Mouse (Mus musculus) common myeloid progenitor, adult 5-6 weeks (primary cell): Measurements from ENCODE around the gene Rassf1. TPM values are rescaled to one million over a fixed set of nuclear protein-coding genes. Genes with fewer than 3 reads are reported as not detected.

ENCODE experiments used
- ATAC-seq: replicated peaks from 2 replicates; pipeline ENCODE4 v1.8.0; 2016; ENCODE audit warnings: low read depth, mild to moderate bottlenecking, moderate TSS enrichment, inconsistent platforms; ENCODE audit not compliant: poor library complexity, severe bottlenecking
- total RNA-seq: library from RNA; stranded (forward); fragments of 200-1000, 187-1606 nt; gene quantifications from 2 replicates; pipeline ENCODE4 v1.2.3, GENCODE M21; 2017

Gene Rassf1
- total RNA-seq, 1 experiment from 2014 or later = 29.3 TPM

GRCm38 (mm10) chr9:107539940-107540339 lies 11.4 kb upstream of the Rassf1 start:
- no peak for ATAC-seq

GRCm38 (mm10) chr9:107540420-107540819 lies 10.9 kb upstream of the Rassf1 start:
- ATAC-seq = no peak

GRCm38 (mm10) chr9:107541005-107541404 lies 10.3 kb upstream of the Rassf1 start:
- no peak for ATAC-seq

DNA sequence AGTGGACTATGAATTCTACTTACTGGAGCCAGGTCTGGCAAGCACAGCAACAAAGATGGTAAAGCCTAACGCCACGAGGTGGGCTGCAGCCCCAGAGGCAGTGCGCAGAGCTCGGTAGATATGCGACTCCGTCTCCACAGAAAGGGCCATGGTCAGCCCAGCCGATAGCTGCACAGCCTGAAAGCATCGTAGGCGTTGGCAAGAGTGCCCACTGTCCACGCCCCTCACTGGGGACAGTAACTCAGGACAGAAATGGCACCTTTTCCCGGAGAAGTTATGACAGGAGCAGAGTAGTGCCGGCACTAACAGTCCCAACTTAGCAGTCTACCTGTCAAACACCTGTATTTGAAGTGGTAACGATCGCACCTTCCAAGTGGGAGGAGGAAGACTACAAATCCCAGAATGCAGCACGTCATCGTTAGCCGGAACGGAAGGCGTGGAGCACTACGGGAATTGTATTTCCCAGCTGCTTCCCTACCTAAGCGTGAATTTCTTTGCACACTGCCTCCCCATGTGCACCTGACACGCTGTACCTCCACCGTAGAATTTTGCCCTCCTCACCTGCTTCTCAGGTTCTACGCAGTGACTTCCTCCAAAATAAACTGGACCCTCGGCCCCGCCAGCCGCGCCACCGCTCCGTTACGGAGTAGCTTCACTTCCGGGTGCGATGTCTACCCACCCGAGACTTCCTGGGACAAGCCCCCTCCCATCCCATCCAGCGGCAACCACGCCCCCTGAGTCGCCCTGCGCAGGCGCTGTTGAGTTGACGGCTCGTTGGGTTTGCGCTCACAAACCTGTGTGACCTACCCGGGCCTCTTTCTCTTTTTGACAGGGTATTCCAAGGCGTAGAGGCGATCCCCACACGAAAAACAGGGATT lies 9.6 kb upstream of the Rassf1 start, which contains the start of the genes Cyb561d2 and Nprl2:
Gene Cyb561d2, minus strand, starts transcription at position 720 of the 878 bp plus-strand sequence.
Gene Nprl2, plus strand, starts transcription at position 753 of the 878 bp plus-strand sequence.
- ATAC-seq = peak; percentile 83

- 0 out of 2 replicates have a peak, but pooled peaks have one; percentile 1 for ATAC-seq
These were observed 9.0 kb upstream of the Rassf1 start for GRCm38 (mm10) chr9:107542352-107542686.

DNA sequence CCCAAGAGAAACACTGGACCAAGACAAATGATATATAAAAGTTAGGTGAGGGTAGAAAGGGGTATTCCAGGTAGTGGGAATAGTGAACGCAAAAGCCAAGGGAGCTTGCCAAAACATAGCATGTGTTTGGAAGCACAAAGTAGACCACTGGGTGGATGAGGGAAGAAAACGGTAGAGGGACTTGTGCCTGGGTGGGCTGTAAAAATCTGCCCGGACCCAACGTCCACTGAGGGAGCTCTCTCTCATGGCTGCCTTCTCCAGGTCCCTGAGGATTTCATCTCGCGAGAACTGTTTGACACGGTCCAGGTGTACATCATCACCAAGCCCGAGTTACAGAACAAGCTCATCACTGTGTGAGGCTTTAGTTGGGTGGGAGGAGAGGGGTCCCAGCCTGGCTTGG lies 8.6 kb upstream of the Rassf1 start:
- no peak for ATAC-seq

DNA sequence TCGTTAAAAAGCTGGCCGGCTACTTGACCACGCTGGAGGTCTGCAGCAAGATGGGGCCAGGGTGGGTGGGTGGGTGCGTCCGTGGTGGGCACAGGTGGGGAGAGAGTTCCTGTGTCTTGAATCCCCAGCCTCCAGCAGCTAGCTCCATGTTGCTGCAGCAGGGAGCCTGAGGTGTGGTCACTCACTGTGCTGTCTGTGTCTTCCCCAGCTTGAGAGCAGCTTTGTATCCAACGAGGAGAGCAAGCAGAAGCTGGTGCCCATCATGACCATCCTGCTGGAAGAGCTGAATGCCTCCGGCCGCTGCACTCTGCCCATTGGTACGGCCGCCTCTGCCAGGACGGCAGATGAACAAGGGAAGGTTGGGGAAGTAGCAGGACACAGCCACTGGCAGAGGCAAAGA lies 8.1 kb upstream of the Rassf1 start:
- no peak for ATAC-seq

DNA sequence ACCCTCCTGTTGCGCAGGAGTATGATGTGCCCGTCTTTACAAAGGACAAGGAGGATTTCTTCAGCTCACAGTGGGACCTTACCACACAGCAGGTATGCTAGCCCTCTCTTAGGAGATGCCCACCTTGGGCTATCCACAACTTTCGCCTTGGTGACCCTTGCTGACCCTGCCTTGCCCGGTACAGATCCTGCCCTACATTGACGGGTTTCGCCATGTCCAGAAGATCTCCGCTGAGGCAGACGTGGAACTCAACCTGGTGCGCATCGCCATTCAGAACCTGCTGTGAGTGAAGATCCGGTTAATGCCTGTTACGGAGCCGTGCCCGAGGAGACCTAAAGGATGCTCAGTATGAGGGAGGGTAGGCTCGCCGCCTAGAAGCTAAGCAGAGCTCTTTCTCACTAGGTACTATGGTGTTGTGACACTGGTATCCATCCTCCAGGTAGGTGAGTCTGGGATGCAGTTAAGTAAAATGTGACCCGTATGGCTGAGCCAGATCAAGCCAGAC lies 7.1 kb upstream of the Rassf1 start:
- ATAC-seq = no peak

DNA sequence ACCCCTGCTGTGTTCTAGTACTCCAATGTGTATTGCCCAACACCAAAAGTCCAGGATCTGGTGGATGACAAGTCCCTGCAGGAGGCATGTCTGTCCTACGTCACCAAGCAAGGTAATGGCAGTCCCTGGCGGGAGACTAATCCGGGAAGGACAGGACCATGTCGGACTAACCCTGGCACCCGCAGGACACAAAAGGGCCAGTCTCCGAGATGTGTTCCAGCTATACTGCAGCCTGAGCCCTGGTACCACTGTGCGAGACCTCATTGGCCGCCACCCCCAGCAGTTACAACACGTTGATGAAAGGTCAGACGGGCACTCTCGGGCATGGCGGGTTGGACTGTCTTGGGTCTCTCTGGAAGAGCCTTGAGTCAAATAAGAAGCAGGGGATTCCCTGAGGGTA lies 6.6 kb upstream of the Rassf1 start:
- ATAC-seq = no peak

- ATAC-seq = no peak
These were observed 6.2 kb upstream of the Rassf1 start for GRCm38 (mm10) chr9:107545199-107545598.

DNA sequence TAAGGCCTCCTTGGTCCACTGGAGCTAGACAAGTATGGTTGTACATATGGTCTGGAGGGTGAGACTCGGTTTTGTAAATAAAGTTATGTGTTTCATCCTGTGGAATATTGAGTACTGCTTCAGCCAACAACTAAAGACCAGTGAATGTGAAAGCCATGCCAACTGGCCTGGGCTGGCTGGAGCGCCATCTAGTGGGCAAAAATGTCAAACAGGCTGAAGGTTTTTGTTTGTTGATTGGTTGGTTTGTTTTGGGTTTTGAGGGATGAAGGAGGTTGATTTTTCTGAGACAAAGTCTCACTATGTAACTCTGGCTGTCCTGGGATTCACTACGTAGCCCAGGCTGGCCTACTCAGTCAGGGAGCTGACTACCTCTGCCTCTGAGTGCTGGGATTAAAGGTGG lies 5.8 kb upstream of the Rassf1 start:
- no peak for ATAC-seq

DNA sequence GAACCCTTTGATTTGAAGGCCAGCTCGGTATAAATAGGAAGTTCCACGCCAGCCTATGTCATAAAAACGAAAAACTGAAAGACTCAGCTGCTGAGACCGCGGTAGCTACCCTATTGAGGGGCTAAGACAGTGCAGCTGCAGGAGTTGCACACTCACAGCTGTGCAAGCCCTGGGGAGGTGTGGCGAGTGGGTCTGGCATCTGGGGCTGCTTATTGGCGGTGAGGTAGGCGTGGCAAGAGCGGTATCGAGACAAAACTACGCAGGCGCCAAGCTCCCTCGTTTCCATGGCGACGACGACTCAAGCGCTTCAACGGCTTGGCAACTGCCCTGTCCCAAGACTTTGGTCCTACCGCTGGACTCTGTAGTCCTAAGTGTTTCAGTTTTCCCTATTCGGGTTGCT lies 4.3 kb upstream of the Rassf1 start, which contains the start of gene Zmynd10:
Gene Zmynd10, plus strand, starts transcription at position 273 of the 400 bp plus-strand sequence.
- ATAC-seq = peak; percentile 66

- ATAC-seq = no peak
These were observed 3.4 kb upstream of the Rassf1 start for GRCm38 (mm10) chr9:107547957-107548356.

GRCm38 (mm10) chr9:107548820-107549219 lies 2.5 kb upstream of the Rassf1 start:
- ATAC-seq = no peak

DNA sequence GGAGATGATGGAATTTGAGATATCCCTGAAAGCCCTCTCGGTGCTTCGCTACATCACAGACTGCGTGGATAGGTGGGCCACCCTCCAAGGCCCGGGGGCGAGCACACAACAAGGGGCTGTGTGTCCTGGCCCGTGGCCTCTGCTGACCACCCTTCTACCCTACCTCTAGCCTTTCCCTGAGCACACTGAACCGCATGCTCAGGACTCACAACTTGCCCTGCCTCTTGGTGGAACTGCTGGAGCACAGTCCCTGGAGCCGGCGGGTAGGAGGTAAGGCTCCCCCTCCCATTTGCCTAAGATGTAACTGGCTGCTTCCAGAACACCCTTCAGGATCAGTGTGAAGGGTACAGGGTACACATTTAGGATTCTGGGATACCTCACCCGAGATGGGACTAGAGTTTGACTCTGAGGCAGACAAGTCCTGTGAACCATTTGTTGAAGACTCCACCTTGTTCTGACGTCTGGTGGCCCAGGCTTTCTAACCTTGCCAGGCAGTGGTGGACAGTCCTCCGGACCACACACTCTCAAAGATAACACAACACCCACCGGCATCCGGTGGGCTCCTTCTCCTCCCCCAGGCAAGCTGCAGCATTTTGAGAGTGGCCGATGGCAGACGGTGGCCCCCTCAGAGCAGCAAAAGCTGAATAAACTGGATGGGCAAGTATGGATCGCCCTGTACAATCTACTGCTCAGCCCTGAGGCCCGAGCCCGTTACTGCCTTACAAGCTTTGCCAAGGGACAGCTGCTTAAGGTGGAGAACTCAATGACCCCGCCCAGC lies 1.9 kb upstream of the Rassf1 start:
- no peak for ATAC-seq

- ATAC-seq = no peak
These were observed 751 bp upstream of the Rassf1 start for GRCm38 (mm10) chr9:107550491-107551116.

- no peak for ATAC-seq
These were observed 568 bp downstream of the Rassf1 start for GRCm38 (mm10) chr9:107551890-107552355.

DNA sequence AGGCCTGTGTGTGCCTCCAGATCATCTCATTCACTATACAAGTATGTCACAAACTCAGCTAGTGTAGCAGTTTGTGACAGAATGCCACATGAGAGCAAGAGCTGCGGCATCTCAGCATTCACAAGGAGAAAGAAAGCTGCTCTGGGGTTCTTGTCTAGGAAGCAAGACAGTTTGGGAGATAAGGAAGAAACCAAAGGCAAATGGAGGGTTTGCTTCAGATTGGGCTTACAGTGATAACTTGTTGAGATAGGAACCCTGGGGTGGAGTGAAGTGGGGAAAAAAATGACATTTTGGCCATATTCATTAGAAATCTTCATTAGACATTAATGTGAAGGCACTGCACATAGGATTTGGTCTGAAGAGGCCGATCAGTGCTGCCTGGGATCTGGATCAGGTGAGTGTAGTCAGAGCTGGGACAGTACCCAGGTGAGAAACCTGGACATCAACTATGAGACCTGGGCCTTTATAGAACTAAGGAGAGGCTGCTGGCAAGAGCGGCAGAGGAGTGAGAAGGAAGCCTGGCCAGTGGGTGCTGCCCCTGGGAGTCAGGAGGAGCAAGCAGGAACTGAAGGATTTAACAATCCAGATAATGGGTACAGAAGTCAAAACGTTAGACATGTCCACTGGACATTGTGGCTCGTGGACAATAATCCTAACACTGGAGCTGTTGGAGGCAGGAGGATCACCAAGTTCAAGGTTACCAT lies 1.5 kb downstream of the Rassf1 start:
- no peak for ATAC-seq

DNA sequence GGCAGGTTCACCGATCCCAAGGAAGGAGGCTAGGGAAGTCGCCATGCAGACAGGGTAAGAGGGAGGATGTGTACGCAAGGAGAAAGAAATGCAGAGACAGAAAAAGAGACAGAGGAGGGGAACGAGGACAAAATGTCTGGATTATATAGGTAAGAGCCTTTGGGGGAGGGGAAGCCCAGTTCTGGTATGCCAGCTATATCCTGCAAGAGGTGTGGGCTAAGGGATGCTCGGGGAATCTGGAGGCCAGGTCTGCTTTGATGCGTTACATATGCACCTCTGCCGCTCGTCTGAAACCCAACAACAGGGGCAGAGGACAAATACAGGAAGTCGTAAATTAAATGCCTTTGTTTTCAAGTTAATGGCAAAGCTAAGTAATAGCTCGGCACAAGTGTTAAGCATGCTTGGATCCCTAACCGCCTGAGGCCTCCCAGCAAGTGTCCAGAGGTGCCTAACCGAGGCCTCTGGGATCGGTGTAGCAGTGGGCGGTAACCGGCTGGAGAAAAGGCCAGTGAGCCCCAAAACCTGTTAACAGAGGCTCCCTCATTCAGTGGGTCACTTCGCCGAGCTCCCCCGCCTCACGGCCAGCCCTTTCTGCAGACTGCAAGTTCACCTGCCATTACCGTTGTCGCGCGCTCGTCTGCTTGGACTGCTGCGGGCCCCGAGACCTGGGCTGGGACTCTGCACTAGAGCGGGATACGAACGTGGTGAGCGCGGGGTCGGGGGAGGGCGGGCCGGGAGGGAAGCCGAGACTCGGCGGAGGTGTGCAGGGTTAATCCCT lies 2.4 kb downstream of the Rassf1 start:
- ATAC-seq = no peak
